Mouse (Mus musculus): ENCODE measurements around the gene Etaa1.
"Not testable (repeated sequence)": the region's sequence is repeated elsewhere in the genome, so short reads cannot be mapped to it uniquely, and the experiment has no call there.

Etaa1 gene

DNA sequence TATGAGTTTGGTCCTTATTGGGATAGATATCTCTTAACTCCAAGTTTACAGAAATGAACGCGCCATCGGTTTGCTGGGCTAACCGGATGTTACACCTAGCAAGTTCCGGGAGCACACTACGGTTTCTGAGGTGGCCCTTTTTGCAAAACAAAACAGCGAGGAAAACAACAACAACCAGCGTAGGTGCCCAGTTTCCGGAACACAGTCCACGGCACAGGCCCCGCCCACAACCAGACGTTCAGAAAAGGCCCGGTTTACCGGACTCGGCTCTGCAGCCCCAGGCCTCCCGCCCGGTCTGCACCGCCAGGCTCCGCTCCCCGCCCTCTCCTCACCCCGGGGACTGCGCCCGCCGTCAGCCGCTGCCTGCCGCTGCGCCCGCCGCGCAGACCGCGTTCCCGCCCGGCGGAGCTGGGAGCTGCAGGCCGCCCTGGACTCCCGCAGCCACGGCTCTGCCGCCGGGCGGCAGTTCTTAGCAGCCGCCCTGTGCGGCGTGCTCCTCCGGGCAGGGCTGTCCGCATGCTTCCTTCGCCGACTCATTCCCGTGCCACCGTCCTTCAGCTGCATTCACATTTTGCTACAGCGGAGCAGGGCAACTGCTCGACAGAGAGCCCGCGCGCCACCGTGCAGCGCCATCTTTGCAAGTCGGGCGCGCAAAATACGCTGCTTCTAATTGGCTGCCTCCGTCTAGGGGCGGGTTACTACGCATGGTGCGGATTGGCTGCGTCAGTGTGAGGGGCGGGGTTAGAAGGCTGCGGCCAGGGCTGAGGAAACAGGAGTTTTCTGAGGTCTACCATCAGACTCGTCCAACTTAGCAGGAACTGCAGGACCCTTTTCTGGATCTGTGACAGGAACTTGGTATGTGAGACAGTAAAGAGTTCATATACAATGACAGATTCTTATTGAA lies at the start of gene Etaa1:
Etaa1 (minus strand) TSS at position 645 of the 904 bp plus-strand sequence.
- in situ Hi-C loops (cut with MseI, MboI) = no loop called here

- in situ Hi-C loops (cut with MseI, MboI) = no loop called here
Measured at GRCm38 (mm10) chr11:17994151-17994550, 40.5 kb upstream of the Etaa1 start.

DNA sequence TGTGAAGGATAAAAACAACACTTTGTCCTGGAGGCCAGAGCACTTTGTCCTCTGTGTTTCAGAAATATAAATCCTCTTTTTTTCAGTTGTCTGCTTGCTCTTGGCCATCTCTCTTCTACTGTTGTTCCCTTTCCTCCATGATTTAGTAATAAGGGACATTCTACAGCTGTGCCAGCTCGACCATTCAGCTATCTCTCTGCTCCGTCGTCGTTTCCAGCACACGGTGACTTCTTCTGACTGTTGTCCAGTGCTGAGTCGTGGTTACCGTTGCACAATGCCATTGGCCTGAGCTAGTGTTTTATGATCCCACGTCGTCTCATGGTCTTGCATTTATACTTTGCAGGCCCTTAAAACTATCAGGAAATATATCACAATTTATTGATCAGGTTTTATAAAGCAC lies 38.6 kb upstream of the Etaa1 start:
- in situ Hi-C loops (cut with MseI, MboI) = no loop called here

- in situ Hi-C loops (cut with MseI, MboI) = no loop called here
Measured at GRCm38 (mm10) chr11:17983331-17983730, 29.7 kb upstream of the Etaa1 start.

DNA sequence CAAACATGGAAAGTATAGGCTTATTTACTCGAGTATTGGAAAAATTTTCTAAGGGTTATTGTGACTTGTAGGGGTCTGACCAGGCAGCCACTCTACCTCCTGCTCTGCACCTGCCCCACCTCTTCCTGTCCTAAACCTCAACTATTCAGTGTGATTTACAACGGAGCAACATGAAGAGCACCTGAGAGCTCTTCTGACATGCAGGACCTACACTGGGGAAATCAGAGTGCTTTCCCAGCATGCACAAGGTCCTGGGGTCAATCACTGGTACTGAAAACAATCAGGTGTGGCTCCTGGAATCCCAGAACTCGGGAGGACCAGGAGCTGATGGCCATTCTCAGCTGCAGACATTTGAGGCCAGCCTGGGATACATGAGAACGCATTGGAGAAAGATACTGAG lies 27.6 kb upstream of the Etaa1 start:
- in situ Hi-C loops (cut with MseI, MboI) = no loop called here

- in situ Hi-C loops (cut with MseI, MboI) = no loop called here
Measured at GRCm38 (mm10) chr11:17975581-17975980, 21.9 kb upstream of the Etaa1 start.

GRCm38 (mm10) chr11:17952791-17953190 lies 884 bp downstream of the Etaa1 start:
- in situ Hi-C loops (cut with MseI, MboI) = no loop called here

GRCm38 (mm10) chr11:17951336-17951735 lies 2.3 kb downstream of the Etaa1 start:
- in situ Hi-C loops (cut with MseI, MboI) = no loop called here

DNA sequence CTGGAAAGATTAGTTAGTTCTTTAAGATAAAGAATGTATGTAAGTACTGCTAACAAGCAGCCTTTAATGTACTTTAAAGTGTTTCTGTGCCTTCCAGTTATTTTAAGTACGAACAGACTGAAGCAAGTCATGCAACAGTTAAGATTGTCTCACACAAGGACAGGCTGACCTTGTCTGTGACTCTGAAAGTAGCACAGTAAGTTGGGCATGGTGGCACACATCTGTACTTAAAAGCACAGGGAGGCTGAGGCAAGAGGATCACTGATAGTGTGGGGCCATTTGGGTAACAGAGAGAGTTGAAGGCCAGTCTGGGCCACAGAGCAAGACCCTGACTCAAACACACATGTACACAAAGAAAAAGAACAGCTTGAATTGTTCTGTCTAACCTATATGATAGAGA lies 14.5 kb downstream of the Etaa1 start:
- in situ Hi-C loops (cut with MseI, MboI) = no loop called here

- in situ Hi-C loops (cut with MseI, MboI) = no loop called here
Measured at GRCm38 (mm10) chr11:17937931-17938330, 15.7 kb downstream of the Etaa1 start.

- in situ Hi-C loops (cut with MseI, MboI) = no loop called here
Measured at GRCm38 (mm10) chr11:17917905-17918304, 35.8 kb downstream of the Etaa1 start.

GRCm38 (mm10) chr11:17917101-17917500 lies 36.6 kb downstream of the Etaa1 start:
- in situ Hi-C loops (cut with MseI, MboI) = no loop called here

DNA sequence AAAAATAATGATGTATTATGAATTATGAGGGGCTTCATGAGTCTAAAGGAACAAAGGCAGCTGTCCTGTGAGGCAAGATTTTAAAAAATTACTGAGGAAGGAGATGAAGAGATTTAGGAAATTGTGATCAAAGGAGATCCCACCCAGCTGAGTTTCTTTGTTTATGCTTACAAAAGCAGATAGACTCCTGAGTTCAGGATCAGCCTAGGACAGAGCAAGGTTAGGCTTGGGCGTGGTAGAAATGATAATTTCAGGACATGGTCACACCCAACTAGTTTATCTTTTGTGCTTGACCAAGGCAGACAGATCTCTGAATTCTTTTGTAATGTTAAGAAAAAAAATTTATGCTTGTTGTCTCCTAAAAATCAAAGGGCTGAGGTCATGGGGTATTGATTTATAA lies 37.2 kb downstream of the Etaa1 start:
- in situ Hi-C loops (cut with MseI, MboI) = no loop called here

GRCm38 (mm10) chr11:17900996-17901395 lies 52.7 kb downstream of the Etaa1 start:
- in situ Hi-C loops (cut with MseI, MboI) = not testable (repeated sequence)

Data from mouse trophoblast stem cell (cell line).